Mouse (Mus musculus) kidney, embryonic 14.5 days (tissue): ENCODE results near the gene Dolk. TPM values are rescaled to one million over a fixed set of nuclear protein-coding genes. Genes with fewer than 3 reads are reported as not detected.

Source experiments
- ATAC-seq: fragments of 200-750 bp; cut with Nextera tagmentation; 2 replicates; pipeline ENCODE4 v1.8.0; 2017; ENCODE audit warnings: moderate number of reproducible peaks, mild to moderate bottlenecking, moderate TSS enrichment, moderate library complexity; ENCODE audit not compliant: low FRiP score, low TSS enrichment
- H3K27ac ChIP-seq: fragments of 300-500 bp; sonication (generic); 2 replicates; pipeline ENCODE4 v1.5.1; 2014; ENCODE audit warnings: low read depth, mild to moderate bottlenecking, low read length, moderate library complexity, mixed read lengths
- H3K27me3 ChIP-seq: fragments of 300-500 bp; sonication (generic); 2 replicates; pipeline ENCODE4 v1.6.1; 2014; ENCODE audit warnings: mild to moderate bottlenecking, low read length; ENCODE audit not compliant: control insufficient read depth, insufficient read depth
- H3K36me3 ChIP-seq: fragments of 300-500 bp; sonication (generic); 2 replicates; pipeline ENCODE4 v1.6.1; 2014; ENCODE audit warnings: low read length, mixed read lengths; ENCODE audit not compliant: control insufficient read depth, insufficient read depth
- H3K4me1 ChIP-seq: fragments of 300-500 bp; sonication (generic); 2 replicates; pipeline ENCODE4 v1.6.1; 2014; ENCODE audit warnings: low read length, mixed read lengths; ENCODE audit not compliant: control insufficient read depth, insufficient read depth
- H3K4me2 ChIP-seq: fragments of 300-500 bp; sonication (generic); replicated peaks from 2 replicates; pipeline ENCODE4 v1.6.1; 2014; ENCODE audit warnings: low read depth, mild to moderate bottlenecking, low read length
- H3K4me3 ChIP-seq: fragments of 300-500 bp; sonication (generic); 2 replicates; pipeline ENCODE4 v1.5.1; 2014; ENCODE audit warnings: mild to moderate bottlenecking, low read length
- H3K9ac ChIP-seq: fragments of 300-500 bp; sonication (generic); 2 replicates; pipeline ENCODE4 v1.6.1; 2014; ENCODE audit warnings: low read depth, mild to moderate bottlenecking, low read length, moderate library complexity
- H3K9me3 ChIP-seq: fragments of 300-500 bp; sonication (generic); 2 replicates; pipeline ENCODE4 v1.6.1; 2016; ENCODE audit warnings: low read length; ENCODE audit not compliant: control insufficient read depth
- WGBS: fragments of 180-500 bp; shearing (Covaris S2); extraction: QIAGEN DNeasy Blood & Tissue Kit; methylation state at CpG from one replicate; pipeline ENCODE4 v1.1.7; 2014; 5-methylcytosine and 5-hydroxymethylcytosine counted together
- polyA plus RNA-seq: library from polyadenylated mRNA; unstranded; fragments of >200 nt; fragmentation: Nextera tagmentation; extraction: Ambion mirVana; gene quantifications from 2 replicates; pipeline ENCODE4 v1.2.1, GENCODE M21; 2014

The Dolk gene
- polyA plus RNA-seq, 1 experiment from 2014 or later, result 34.4 TPM

GRCm38 (mm10) chr2:30257699-30258460 is 28.3 kb downstream of the Dolk start:
- Histone ChIP-seq H3K9me3 (no peaks in the 10 kb centered on the region), H3K36me3 (peaks cover 67% of the 10 kb centered on the region), H3K27ac (no peak overlapping the region), H3K4me2 (no peak overlapping the region), H3K4me3 (no peak overlapping the region), H3K27me3 (no peaks in the 10 kb centered on the region), H3K9ac (no peak overlapping the region), H3K4me1 (no peaks in the 10 kb centered on the region)
- ATAC-seq, result no peak
- WGBS, result 83% methylated on average over 7 of the region's 7 CpGs

- Histone ChIP-seq H3K36me3 (peaks cover 58% of the 10 kb centered on the region), H3K27me3 (no peaks in the 10 kb centered on the region), H3K9me3 (no peaks in the 10 kb centered on the region), H3K27ac (no peak overlapping the region), H3K4me3 (no peak overlapping the region), H3K9ac (no peak overlapping the region), H3K4me2 (no peak overlapping the region), H3K4me1 (0 out of 2 replicates have a peak, but pooled peaks cover 3% of the 10 kb centered on the region)
- 97% methylated on average over 30 of the region's 30 CpGs for WGBS
- no peak for ATAC-seq
Measured at GRCm38 (mm10) chr2:30256616-30257350, 29.4 kb downstream of the Dolk start.

GRCm38 (mm10) chr2:30255631-30256395 is 30.3 kb downstream of the Dolk start:
- 97% methylated on average over 42 of the region's 42 CpGs for whole genome bisulfite sequencing
- H3K4me1 ChIP-seq, result 0 out of 2 replicates have a peak, but pooled peaks cover 5% of the 10 kb centered on the region
- no peak for ATAC-seq
- no peak overlapping the region for H3K4me3 ChIP-seq
- no peak overlapping the region for H3K9ac ChIP-seq
- H3K27ac ChIP-seq, result no peak overlapping the region
- no peak overlapping the region for H3K4me2 ChIP-seq
- H3K27me3 ChIP-seq, result no peaks in the 10 kb centered on the region
- H3K36me3 ChIP-seq, result peaks cover 57% of the 10 kb centered on the region
- H3K9me3 ChIP-seq, result no peaks in the 10 kb centered on the region

- WGBS, result 79% methylated on average over 5 of the region's 5 CpGs
- no peak for ATAC-seq
Measured at GRCm38 (mm10) chr2:30253809-30254208, 32.3 kb downstream of the Dolk start.

GRCm38 (mm10) chr2:30252521-30252920 is 33.6 kb downstream of the Dolk start:
- Histone ChIP-seq H3K4me1 (0 out of 2 replicates have a peak, but pooled peaks cover 5% of the 10 kb centered on the region), H3K9ac (no peak overlapping the region), H3K36me3 (peaks cover 60% of the 10 kb centered on the region), H3K9me3 (no peaks in the 10 kb centered on the region), H3K4me2 (no peak overlapping the region), H3K27ac (peak overlapping the region; percentile 77; the same call in 1 of the 2 replicates), H3K4me3 (no peak overlapping the region), H3K27me3 (no peaks in the 10 kb centered on the region)
- WGBS, result 61% methylated on average over 3 of the region's 3 CpGs
- ATAC-seq, result no peak

More at GRCm38 (mm10) chr2:30253809-30254208, 32.3 kb downstream of the Dolk start:
- H3K36me3 ChIP-seq, result peaks cover 61% of the 10 kb centered on the region
- H3K4me3 ChIP-seq, result no peak overlapping the region
- H3K9me3 ChIP-seq, result no peaks in the 10 kb centered on the region
- H3K4me1 ChIP-seq, result 0 out of 2 replicates have a peak, but pooled peaks cover 5% of the 10 kb centered on the region
- no peak overlapping the region for H3K9ac ChIP-seq
- no peak overlapping the region for H3K4me2 ChIP-seq
- H3K27me3 ChIP-seq, result no peaks in the 10 kb centered on the region
- H3K27ac ChIP-seq, result no peak overlapping the region

GRCm38 (mm10) chr2:30251417-30252104 is 34.6 kb downstream of the Dolk start:
- ATAC-seq, result peak; percentile 80
- Histone ChIP-seq H3K4me2 (no peak overlapping the region), H3K4me3 (no peak overlapping the region), H3K27me3 (no peaks in the 10 kb centered on the region), H3K4me1 (0 out of 2 replicates have a peak, but pooled peaks cover 5% of the 10 kb centered on the region), H3K36me3 (peaks cover 50% of the 10 kb centered on the region), H3K9me3 (no peaks in the 10 kb centered on the region), H3K9ac (0 out of 2 replicates have a peak overlapping the region, but pooled peaks have one; percentile 7), H3K27ac (peak overlapping the region; percentile 77)
- WGBS, result 70% methylated on average over 5 of the region's 5 CpGs

GRCm38 (mm10) chr2:30250166-30251128 is 35.7 kb downstream of the Dolk start:
- H3K4me1 ChIP-seq, result 0 out of 2 replicates have a peak, but pooled peaks cover 5% of the 10 kb centered on the region
- H3K36me3 ChIP-seq, result peaks cover 47% of the 10 kb centered on the region
- no peak overlapping the region for H3K9ac ChIP-seq
- no peak overlapping the region for H3K4me3 ChIP-seq
- ATAC-seq, result no peak
- H3K27ac ChIP-seq, result no peak overlapping the region
- WGBS, result 89% methylated on average over 10 of the region's 10 CpGs
- no peaks in the 10 kb centered on the region for H3K27me3 ChIP-seq
- no peaks in the 10 kb centered on the region for H3K9me3 ChIP-seq
- H3K4me2 ChIP-seq, result no peak overlapping the region
